Mouse (Mus musculus) retina, postnatal 7 days (tissue): ENCODE data around the gene Shisa5.

Experiments used
- DNase-seq: peaks from one replicate; pipeline ENCODE4 v3.0.0-alpha.2; 2012; ENCODE audit warnings: low read depth, low spot score

Gene Shisa5

DNA sequence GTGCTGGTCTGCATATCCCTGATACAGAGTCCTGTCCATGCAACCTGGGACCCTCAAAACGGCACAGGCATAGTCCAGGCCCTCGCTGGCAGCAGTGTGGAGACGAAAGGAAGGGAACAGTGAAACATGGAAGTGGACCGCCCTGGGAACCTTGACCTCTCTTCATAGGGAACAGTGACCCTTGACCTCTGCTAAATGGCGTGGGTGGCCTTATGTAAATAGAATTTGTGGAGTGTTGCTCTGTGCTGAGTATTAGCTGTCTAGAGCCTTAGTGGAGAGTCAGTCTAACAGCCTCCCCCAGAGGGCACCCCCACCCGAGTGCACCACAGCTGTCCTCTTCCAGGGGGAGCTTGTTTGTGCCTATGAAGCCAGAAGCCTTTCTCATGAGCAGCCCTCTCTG lies 54.4 kb downstream of the Shisa5 start:
- DNase-seq, result no peak

DNA sequence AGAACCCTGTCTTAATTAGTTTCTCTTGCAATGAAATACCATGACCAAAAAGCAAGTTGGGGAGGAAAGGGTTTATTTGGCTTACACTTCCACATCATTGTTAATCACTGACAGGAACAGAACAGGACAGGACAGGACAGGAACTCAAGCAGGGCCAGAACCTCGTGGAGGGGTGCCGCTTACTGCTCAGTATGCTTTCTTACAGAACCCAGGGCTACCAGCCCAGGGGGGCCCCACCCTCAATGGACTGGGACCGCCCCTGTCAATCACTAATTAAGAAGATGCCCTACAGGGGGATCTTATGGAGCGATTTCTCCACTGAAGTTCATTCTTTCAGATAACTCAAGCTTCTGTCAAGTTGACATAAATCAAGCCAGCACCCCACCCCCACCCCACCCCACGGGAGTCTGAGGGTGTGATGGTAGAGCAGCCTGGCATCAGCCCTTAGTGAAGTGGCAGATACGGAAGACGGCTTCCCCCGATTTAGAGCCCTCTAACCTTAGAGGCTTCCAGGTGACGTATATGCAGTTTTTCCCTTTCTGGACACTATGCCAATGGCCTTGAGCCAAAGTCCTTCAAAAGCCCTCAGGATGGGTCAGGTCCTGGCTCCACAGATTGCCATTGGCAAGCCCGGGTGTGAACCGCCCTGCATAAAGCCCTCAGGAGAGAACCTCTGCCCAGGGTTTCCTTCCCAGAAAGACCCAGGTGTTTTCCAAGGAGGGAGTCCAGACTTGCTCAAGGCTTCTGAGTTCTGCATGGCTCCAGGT lies 55.6 kb downstream of the Shisa5 start:
- no peak for DNase-seq

DNA sequence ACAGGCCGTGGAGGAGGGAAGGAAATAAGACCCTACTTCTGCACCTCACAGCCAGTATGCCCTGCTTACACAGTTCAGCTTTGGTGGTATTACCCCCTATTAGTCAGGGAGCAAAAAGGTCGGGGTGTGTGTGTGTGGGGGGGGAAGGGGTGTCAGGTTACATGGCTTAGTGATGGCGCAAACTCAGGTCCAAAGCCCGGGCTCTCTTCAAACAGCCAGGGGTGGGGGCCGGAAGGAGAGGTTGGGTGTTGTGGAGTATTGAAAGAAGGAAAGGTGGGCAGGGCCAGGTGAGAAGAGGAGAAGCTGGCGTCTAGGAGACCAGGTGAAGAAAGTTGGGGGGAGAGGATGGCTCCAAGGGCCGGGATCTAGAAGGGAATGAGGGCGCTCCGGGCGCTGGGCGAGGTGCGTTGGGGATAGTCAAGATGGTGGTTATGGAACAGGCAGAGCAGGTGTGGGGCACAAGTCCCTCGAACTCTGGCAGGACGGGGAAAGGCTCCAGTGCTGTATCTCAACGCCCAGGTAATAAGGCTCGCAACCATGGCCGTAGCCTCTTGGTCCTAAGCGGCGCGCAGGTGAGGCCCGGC lies 56.3 kb downstream of the Shisa5 start:
- no peak for DNase-seq

DNA sequence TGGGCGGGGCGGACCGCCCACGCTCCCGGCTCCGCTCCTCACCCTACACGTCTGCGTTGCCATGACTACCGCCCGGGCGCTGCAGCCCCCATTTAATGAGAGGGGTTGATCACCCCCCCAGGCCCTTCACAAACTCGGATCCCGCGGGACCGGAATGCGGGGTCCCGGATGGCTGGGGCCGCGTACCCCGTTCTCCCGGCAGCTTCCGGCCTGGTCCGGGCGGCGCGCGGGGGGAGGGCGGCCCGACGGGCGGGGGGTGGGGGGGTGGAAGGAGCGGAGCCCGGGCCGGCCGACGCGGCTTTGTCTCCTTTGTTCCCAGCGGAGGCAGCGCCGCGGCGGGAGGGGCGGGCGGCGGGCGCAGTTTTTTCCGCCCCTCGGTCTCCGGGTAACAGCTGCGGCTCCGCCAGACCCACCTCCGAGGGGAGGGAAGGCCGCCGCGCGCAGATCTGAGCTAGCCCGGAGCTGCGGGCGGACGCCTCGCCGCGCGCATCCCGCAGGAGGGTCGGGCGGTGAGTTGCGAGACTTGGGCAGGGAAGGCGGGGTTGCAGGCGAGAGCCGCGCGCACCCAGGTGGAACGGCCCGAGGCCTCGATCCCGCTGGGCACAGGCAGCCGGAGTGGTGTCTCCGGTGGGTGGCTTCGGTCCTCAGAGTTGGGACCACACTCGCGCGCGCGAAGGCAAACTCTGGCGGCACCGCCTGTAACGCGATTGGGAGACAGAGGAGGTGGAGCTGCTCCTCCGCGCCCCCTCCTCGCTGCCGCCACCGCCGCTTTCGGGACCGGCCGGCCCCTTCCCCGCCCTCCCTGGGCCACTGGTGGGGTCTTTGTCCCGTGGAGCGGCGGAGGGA lies 57.0 kb downstream of the Shisa5 start, which contains the start of gene Plxnb1:
TSS of gene Plxnb1 (plus strand) at position 253 of the 846 bp plus-strand sequence.
- no peak for DNase-seq

DNA sequence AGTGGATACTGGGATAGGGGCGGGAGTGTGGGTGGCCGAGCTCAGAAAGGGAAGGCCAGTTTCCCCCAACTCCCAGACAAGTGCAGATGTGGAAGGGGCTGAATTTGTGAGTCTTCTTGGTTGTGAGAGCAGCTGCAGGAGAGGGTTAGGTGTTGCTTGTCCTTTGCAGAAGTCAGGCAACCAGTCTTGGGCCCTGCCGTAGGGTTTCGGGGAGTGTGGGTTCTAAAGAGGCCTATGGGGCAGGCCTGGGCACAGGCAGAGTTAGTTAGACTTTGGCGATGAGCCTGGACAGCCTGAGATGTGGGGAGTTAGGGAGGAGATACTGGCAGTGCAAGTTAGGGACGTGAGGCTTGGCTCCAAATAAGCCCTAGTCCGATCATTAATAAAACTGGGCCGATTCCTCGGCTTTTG lies 57.9 kb downstream of the Shisa5 start:
- no peak for DNase-seq

DNA sequence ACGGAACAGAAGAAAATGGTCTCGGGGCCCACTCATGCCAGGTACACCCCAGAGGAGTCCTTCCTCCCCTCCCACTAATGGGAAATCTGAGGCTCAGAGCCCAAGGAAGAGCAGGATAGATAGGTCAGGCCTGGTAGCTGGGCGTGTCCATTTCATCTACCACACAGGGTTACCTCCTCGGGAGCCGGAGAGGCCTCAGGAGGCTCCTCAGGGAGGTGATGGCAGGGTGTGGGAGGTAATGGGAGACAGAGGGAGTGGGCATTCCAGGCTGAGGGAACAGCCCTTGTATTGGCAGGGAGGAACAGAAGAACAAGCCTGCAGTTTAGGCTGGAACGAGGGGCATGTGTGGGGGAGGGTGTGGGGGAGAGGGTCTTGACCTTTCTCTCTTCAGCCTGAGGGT lies 58.5 kb downstream of the Shisa5 start:
- no peak for DNase-seq

DNA sequence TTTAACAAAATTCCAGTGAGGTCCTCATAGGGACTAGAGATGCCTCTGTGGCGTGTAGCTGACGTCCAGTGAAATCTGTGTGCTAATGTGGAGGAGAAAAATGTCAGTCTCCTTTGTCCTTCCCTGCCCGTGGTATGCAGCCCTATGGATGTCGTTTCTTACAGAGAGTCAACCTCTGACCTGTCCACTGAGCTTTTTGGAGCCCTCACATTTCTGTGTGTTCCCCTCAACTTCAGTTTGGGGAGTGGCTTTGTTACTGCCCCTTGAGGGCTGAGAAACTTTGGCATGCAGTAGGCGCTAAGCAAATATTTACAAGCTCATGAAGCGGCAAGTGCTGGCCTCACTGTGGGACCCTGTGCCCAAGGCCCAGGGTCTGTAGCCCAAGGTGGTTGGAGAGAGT lies 58.9 kb downstream of the Shisa5 start:
- DNase-seq, result no peak

DNA sequence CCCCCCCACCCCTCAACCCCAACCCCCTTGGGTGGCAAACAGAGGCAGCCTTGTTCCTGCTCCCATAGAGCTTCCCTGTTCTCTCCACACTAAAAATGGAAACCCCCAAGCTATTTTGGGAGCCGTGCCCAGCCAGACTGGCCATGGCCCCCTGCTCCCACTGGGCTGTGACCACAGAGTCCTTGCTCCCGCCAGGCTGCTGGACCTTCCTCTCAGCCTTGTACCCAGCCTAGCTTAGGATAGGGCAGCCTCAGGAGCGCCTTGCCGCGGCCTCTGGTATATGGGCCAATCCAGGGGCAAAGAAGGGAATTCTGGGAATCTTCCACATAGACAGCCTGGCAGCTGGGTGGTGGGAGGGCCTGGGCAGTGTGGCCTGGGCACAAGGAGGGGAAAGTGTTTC lies 59.5 kb downstream of the Shisa5 start:
- no peak for DNase-seq

DNA sequence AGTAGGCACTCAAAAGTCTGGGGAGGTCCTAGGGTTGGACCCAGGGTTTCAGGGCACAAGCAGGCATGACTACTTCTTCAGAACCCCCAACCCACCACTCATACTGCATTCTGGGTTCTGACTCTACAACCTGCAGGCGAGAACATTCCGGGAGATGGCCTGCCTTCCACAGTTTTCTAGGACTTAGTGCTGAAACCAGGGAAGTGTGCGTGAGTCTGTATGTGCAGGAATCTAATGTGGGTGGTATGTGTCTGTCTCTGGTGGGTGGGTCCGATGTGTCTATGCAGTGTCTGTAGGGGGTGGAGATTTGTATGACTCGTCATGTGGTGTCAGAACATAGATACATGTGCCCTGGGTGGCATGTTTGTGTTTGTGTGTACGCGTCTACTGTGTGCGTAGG lies 60.0 kb downstream of the Shisa5 start:
- no peak for DNase-seq

DNA sequence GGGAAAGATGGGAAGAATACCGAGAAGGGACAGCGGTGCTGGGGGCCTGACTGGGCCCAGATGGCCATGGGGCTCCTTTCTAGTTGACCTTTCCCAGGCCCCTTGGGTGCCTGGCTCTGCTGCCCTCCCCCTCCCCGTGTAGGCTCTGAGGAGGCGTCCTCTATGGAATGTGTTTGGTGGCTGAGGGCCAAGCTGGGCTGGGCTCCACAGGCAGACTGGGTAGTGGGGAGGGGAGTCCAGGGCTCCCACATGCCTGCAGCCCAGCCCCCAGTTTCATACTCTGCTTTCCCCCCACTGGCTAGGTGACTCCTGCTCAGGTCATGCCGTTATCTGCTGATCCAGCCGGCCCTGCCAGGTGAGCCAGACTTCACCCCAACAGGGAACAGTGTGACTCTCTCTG lies 60.6 kb downstream of the Shisa5 start:
- DNase-seq, result no peak

DNA sequence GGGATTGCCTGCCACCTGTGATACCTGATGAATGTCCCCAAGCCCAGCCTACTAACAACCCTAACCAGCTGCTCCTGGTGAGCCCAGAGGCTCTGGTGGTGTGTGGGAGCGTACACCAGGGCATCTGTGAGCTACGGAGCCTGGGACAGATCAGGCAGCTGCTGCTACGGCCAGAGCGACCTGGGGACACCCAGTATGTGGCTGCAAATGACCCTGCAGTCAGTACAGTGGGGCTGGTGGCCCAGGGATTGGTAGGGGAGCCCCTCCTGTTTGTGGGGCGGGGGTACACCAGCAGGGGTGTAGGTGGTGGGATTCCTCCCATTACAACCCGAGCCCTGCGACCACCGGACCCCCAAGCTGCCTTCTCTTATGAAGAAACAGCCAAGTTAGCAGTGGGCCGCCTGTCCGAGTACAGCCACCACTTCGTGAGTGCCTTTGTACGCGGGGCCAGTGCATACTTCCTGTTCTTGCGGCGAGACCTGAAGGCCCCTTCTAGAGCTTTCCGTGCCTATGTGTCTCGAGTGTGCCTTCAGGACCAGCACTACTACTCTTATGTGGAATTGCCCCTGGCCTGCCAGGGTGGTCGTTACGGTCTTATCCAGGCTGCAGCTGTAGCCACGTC lies 62.1 kb downstream of the Shisa5 start:
- DNase-seq, result no peak

DNA sequence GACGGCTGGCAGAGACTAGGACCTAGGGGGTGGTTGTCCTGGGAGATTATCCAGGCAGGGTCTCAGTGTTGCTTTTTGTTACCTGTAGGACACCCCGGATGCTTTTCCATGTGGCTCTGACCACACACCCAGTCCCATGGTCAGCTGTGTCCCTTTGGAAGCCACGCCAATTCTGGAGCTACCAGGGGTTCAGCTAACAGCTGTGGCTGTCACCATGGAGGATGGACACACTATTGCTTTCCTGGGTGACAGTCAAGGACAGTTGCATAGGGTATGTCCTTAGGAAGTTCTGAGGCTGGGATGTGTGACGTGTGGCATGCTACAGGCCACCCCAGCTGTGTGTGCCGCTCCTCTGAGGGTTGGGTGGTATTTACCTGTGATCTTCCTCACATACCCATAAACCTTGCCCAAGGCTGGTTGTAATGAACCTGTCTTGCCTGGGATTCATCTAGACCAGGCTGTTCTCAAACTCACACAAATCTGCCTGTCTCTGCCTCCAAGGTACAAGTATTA lies 63.6 kb downstream of the Shisa5 start:
- no peak for DNase-seq

DNA sequence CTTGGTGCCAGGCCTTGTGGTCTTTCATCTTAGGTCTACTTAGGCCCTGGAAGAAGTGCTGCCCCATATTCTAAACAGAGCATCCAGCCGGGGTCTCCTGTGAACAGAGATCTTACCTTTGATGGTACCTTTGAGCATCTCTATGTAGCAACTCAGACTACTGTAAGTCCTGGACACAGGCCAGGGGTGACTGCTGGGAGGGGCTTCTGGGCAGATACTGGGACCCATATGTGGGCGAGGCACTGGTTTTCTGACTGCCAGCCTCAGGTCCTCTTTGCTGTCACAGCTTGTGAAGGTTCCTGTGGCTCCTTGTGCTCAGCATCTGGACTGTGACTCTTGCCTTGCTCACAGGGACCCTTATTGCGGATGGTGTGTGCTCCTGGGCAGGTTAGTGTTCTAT lies 64.2 kb downstream of the Shisa5 start:
- no peak for DNase-seq

DNA sequence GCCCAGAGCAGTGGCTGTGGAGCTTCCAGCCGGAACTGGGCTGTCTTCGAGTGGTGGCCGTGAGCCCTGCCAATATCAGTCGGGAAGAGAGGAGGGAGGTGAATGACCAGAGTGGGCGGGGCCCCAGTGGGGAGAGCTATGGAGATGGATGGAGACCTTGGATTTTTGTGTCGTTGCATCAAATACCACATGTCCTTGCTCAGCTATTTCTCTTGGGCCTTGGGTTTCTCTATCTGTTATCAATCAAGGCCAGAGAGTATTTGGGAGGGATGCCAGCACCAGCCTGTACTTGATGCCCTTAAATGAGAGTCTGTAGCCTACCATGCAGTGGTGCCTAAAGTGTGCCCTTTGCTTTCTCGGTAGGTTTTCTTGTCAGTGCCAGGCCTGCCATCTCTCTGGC lies 64.9 kb downstream of the Shisa5 start:
- DNase-seq, result no peak

DNA sequence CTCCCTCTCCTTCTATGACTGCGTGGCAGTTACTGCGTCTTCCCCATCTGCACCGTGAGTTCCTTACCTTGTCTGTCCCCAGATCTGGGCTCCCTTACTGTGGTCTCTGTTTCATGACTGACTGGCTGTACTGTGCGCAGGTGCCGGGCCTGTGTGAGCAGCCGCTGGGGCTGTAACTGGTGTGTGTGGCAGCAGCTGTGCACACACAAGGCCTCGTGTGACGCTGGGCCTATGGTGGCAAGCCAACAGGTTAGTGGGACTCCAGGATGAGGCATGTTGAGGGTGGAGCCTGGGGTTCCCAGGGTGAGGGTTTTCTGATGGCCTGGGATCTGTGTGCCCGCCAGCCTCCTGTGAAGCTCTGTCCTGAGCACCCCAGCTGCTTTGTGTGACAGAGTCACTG lies 65.7 kb downstream of the Shisa5 start:
- DNase-seq, result no peak

DNA sequence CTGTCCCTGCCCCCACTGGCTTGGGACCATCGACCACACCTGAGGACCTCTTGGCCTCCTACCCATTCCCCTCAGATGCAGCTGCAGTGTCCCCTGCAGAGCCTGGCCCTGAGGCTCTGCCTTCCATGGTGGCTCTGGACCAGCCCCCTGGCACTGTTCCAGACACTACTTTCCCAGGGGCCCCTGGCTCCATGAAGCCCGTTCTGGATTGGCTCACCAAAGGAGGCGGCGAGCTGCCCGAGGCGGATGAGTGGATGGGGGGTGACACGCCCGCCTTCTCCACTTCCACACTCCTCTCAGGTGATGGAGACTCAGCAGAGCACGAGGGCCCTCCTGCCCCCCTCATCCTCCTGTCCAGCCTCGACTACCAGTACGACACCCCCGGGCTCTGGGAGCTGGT lies 66.6 kb downstream of the Shisa5 start:
- no peak for DNase-seq

DNA sequence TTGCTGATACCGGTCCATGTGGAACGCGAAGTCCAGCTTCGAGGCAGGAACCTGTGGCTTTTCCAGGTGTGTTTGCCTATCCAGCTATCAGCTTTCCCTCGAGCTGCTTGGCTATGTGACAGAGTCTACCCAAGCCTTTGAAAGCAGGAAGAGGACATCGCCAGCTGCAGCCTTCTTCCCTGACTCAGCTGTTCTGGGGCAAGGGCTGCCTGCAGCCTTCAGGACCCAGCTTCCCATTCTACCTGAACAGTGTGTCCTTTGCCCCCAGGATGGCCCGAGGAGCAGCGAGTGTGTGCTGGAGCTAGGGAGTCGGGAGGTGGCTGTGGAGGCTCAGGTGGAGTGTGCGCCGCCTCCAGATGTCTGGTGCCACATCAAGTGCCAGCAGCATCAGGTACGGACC lies 67.3 kb downstream of the Shisa5 start:
- DNase-seq, result no peak

DNA sequence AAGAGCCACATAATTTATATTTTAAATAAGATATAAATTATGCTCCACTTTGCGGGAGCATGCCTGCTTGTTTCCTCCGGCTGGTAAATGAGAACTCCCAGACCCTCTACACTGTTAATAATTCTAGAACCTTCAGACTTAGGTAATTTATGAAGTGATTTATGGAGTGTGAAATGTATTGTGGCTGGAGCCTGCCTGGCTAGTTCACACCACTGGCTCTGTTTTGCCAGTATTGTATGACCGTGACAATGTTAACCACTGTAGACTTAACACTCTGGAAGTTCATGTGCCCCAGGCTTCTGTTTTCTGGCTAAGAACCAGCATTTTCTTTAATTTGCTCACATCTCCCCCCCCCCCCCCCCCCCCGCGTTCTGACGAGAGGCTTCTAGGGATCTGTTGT lies 69.0 kb downstream of the Shisa5 start:
- DNase-seq, result no peak
